Mouse (Mus musculus) bone marrow, adult 2 months (tissue): Measurements from ENCODE around the gene Tm7sf3. TPM values are rescaled to one million over a fixed set of nuclear protein-coding genes. Genes with fewer than 3 reads are reported as not detected.
A peak's percentile ranks its signal among the peaks of the same experiment; 100 is the strongest.

Experiments used
- H3K27ac ChIP-seq: fragments of 200-500 bp; 2 replicates; pipeline ENCODE4 v1.5.1; 2012; ENCODE audit warnings: low read depth, mild to moderate bottlenecking, control low read depth, inconsistent platforms, low read length; ENCODE audit not compliant: control insufficient read depth, poor library complexity, insufficient read depth
- H3K4me1 ChIP-seq: fragments of 200-500 bp; 2 replicates; pipeline ENCODE4 v1.6.1; 2011; ENCODE audit warnings: low read length; ENCODE audit not compliant: control insufficient read depth, insufficient read depth
- H3K4me3 ChIP-seq: fragments of 200-500 bp; replicated peaks from 2 replicates; pipeline ENCODE3; 2011; ENCODE audit warnings: mild to moderate bottlenecking, low read depth, low read length, control low read depth; ENCODE audit not compliant: control insufficient read depth
- CTCF ChIP-seq: fragments of 200-500 bp; IDR thresholded peaks from 2 replicates; pipeline ENCODE4 v1.5.1; 2011; ENCODE audit warnings: low read length, control low read depth; ENCODE audit not compliant: control insufficient read depth, insufficient read depth
- POLR2A ChIP-seq: fragments of 200-500 bp; IDR thresholded peaks from 2 replicates; pipeline ENCODE4 v1.6.1; 2011; ENCODE audit warnings: low read depth, mild to moderate bottlenecking, control low read depth, low read length, borderline replicate concordance; ENCODE audit not compliant: control insufficient read depth
- WGBS: fragments of 180-500 bp; shearing (Covaris S2); methylation state at CpG from one replicate; pipeline ENCODE4 v1.1.7; 2018; 5-methylcytosine and 5-hydroxymethylcytosine counted together
- polyA plus RNA-seq: library from polyadenylated mRNA; stranded (reverse); fragments of >200 nt; gene quantifications from 2 replicates; pipeline ENCODE4 v1.2.4, GENCODE M21; 2011; ENCODE audit warnings: low replicate concordance; ENCODE audit not compliant: missing spikeins, insufficient read depth, insufficient read length

The Tm7sf3 gene
- polyA plus RNA-seq, 1 experiment, result 20.1 TPM

DNA sequence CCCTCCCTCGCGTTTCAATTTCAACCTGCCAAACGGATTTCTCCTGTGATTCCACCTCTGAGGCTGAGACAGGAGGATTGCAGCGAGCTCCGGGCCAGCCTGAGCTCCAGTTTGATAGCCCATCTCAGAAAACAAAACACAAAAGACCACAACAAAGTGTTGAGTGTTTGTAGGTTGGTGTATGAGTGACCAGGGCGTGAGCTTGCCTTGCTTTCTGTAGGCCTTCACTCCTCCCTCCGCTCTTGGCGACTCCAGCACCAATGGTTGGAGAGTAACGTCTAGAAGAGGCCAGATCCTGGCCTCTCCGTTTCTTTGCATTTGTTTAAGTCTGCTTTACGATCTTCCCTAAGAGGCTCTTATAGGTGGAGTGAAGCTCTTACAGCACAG, 553 bp upstream of the Tm7sf3 start:
- Histone ChIP-seq H3K4me3 (peak overlapping the region; percentile 77), H3K4me1 (peaks cover 1% of the 10 kb centered on the region; the same call in 1 of the 2 replicates), H3K27ac (no peak overlapping the region; the same call in 1 of the 2 replicates)
- TF ChIP-seq CTCF (no peak), POLR2A (no peak)
- 15% methylated on average over 11 of the region's 11 CpGs for WGBS

DNA sequence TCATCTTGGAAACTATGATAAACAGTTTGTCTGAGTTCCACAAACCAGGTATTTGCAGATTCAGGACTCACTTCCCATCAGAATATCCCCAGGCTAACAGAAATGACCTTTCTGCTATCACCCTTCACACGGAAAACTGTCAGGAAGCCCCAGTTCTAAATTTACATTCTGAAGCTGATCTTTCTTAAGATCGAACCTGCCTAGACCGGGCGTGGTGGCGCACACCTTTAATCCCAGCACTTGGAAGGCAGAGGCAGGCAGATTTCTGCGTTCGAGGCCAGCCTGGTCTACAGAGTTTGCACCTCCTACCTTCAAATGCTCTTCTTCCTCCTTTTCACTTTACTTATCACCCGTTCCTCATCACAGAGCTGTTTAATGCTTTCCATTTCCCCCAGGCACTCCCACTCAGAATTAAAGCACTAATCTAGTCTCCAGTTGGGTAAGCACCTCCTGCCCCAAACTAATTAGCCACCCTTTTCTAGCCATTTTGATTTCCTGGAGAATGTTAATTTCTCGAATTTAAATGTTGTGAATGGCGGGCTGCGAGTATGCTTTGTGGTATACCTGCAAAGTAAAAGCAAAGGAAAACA, 908 bp downstream of the Tm7sf3 start:
- H3K4me3 ChIP-seq, result peak overlapping the region; percentile 83
- 38% methylated on average over 11 of the region's 11 CpGs for WGBS
- peak overlapping the region; percentile 75; the same call in 1 of the 2 replicates for H3K27ac ChIP-seq
- TF ChIP-seq POLR2A (no peak), CTCF (no peak)
- peaks cover 3% of the 10 kb centered on the region; the same call in 1 of the 2 replicates for H3K4me1 ChIP-seq

DNA sequence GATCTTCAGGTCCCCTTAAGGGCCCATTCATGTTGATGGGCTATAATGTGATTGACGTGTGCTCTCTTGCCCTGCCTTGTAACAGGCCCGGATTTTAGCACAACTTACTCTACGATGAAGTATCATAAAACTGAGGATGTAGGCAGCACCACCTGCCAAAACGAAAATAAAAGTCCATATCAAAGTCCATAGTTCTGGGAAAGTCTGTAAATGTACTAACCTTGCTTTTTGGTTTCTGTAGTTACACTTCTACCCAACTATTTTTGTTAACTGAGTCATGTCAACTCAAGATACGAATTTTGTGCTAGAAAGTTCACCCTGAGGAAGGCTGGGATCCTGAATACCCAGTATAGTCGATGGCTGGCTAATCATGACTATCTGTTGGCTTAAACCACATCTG, 1.6 kb downstream of the Tm7sf3 start:
- no peak overlapping the region; the same call in 1 of the 2 replicates for H3K27ac ChIP-seq
- no peak for TF ChIP-seq POLR2A
- no peak for TF ChIP-seq CTCF
- H3K4me3 ChIP-seq, result no peak overlapping the region
- WGBS, result 47% methylated on average over 6 of the region's 6 CpGs
- H3K4me1 ChIP-seq, result peaks cover 3% of the 10 kb centered on the region; the same call in 1 of the 2 replicates

DNA sequence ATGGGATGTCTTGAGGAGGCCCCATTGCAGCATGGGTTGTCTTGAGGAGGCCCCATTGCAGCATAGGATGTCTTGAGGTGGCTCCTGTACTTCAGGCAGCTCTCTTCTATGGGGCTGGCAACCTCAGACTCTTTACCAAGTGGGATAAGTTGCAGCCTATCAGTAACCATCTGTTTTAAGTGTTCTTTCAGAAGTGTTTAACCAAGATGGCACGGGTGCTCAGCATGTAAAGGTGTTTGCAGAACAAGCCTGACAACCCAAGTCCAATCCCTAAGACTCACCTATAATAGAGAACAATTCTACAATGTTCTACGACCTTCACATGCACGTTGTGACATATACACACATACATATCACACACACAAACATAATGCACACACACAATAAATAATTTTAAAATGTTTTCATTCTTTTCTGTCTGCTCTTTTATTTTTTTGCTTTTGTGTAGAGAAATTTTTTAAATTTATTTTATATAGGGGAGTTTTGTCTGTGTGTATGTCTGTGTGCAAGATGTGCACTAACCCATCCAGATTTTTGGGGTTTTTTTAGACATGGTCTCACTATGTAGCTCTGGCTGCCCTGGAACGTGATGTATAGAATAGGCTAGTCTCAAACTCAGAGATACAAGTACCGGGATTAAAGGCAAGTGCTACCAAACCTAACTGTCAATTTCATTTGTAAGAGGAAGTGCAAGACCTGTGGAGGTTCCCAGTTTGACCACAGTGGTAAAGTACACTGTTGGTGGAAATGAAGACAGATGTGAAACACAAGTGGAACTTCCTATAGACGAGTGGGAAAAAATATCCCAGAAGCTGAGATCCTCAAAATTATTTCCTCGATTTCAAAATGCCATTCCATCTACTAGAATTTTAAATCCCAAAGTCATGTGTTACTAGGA, 2.3 kb downstream of the Tm7sf3 start:
- 35% methylated on average over 7 of the region's 7 CpGs for WGBS
- H3K27ac ChIP-seq, result peak overlapping the region; percentile 31
- TF ChIP-seq CTCF (no peak), POLR2A (no peak)
- no peak overlapping the region for H3K4me3 ChIP-seq
- peaks cover 3% of the 10 kb centered on the region; the same call in 1 of the 2 replicates for H3K4me1 ChIP-seq

DNA sequence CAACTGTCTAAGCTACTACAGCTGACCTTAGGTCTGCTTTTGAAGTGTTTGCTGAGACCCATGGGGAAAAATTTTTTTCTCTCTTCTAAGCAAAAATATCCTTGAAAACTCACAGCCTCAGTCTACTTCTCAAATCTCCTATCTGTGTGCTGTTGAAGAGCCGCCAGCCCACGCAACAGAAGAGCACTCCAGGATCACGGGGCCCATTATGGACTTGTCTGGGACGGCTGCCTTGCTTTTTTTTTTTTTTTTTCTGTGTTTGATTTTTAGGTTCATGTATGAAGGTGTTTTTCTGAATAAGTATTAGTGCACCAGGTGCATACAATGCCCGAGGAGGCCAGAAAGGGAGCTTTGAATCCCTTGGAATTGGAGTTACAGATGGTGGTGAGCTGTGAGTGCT, 6.1 kb downstream of the Tm7sf3 start:
- H3K4me3 ChIP-seq, result no peak overlapping the region
- H3K27ac ChIP-seq, result no peak overlapping the region
- TF ChIP-seq CTCF (no peak), POLR2A (no peak)
- peaks cover 4% of the 10 kb centered on the region; the same call in 1 of the 2 replicates for H3K4me1 ChIP-seq
- whole genome bisulfite sequencing, result 84% methylated on average over 5 of the region's 5 CpGs

DNA sequence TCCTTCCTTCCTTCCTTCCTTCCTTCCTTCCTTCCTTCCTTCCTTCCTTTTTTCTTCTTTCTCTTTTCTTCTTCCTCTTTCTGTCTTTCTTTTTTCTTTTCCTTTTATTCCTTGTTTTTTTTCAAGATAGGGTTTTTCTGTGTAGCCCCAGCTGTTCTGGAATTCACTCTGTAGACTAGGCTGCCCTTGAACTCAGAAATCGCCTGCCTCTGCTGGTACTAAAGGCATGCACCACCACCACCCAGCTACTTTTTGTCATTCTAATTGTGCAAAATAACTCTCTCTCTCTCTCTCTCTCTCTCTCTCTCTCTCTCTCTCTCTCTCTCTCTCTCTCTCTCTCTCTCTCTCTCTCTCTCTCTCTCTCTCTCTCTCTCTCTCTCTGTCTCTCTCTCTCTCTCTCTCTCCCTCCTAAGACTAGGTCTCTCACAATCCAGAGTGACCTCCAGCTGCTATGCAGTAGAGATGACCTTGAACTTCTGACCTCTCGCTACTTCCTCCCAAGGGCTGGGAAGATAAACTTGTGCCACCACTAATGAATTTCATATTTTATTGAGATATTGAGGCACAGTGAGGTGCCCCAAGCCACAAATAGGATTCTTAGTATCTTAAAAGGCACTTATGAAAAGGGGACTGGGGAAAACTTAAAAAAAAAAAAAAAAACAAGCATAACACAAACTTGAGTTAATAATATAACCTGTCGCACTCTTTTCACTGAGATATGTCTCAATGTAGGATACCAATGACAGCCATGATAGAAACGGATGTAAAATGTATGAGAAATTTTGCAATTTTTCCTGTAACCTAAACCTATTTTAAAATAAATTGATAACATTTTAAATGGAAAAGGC, 7.6 kb downstream of the Tm7sf3 start:
- Histone ChIP-seq H3K4me3 (peak overlapping the region; percentile 20), H3K4me1 (peaks cover 4% of the 10 kb centered on the region; the same call in 1 of the 2 replicates), H3K27ac (peak overlapping the region; percentile 95; the same call in 1 of the 2 replicates)
- TF ChIP-seq POLR2A (no peak), CTCF (no peak)
- 52% methylated on average over 4 of the region's 4 CpGs for WGBS

DNA sequence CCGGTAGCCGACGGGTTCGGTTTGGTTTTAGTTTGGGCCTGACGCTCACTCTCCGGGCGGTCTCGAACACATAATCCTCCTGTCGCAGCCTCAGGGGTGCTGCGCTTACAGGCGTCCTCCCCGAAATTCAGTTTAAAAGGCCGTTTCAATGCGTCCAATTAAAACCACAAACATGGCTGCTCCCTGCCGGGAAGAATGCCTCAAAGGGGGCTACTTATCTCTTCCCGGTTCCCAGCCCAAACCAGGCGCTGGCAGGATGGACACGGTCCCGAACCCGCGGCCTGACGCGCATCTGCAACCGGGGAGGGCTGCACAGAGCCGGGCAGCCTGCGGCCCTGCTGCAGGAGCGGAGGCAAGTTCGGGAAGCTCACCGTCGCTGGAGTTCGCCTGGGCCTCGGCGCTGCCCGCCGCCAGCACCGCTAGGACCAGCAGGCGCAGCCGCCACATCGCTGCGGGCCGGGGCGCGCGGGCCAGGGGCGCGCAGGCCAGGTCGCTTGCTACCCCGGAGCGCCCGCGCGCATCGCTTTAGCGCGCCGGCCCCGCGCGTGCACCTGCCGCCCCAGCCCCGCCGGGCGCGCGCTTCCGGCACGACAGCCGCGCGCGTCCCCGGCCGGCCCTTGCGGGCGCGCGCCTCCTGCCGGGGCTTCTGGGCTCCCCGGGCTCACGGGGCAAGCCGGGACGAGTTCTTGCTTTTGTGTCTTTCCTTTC, 8.5 kb downstream of the Tm7sf3 start:
- Histone ChIP-seq H3K27ac (peak overlapping the region; percentile 95), H3K4me1 (peaks cover 4% of the 10 kb centered on the region; the same call in 1 of the 2 replicates), H3K4me3 (peak overlapping the region; percentile 90)
- TF ChIP-seq POLR2A (peak; percentile 52; the same call in 1 of the 2 replicates), CTCF (no peak)
- under 1% methylated on average over 81 of the region's 82 CpGs for WGBS
